Mouse (Mus musculus) forebrain, embryonic 14.5 days (tissue): ENCODE results near the gene Ak5. TPM values are rescaled to one million over a fixed set of nuclear protein-coding genes. Genes with fewer than 3 reads are reported as not detected.

Source experiments
- ATAC-seq: fragments of 200-750 bp; cut with Nextera tagmentation; 2 replicates; pipeline ENCODE4 v1.8.0; 2017; ENCODE audit warnings: mild to moderate bottlenecking, moderate library complexity
- DNase-seq: peaks from one replicate; pipeline ENCODE4 v3.0.0-alpha.2; 2015; ENCODE audit warnings: low spot score
- H3K27ac ChIP-seq: fragments of 300-500 bp; sonication (generic); 2 replicates; pipeline ENCODE4 v1.5.1; 2014; ENCODE audit warnings: low read depth, mild to moderate bottlenecking, control low read depth, low read length, moderate library complexity
- H3K27me3 ChIP-seq: fragments of 300-500 bp; sonication (generic); replicated peaks from 2 replicates; pipeline ENCODE4 v1.6.1; 2014; ENCODE audit warnings: low read length, control low read depth, mixed read lengths; ENCODE audit not compliant: control insufficient read depth, insufficient read depth
- H3K36me3 ChIP-seq: fragments of 300-500 bp; sonication (generic); 2 replicates; pipeline ENCODE4 v1.6.1; 2014; ENCODE audit warnings: low read length, control low read depth; ENCODE audit not compliant: control insufficient read depth, insufficient read depth
- H3K4me1 ChIP-seq: fragments of 300-500 bp; sonication (generic); 2 replicates; pipeline ENCODE4 v1.6.1; 2014; ENCODE audit warnings: antibody characterized with exemption, low read length, control low read depth; ENCODE audit not compliant: control insufficient read depth, insufficient read depth
- H3K4me2 ChIP-seq: fragments of 300-500 bp; sonication (generic); 2 replicates; pipeline ENCODE4 v1.6.1; 2014; ENCODE audit warnings: mild to moderate bottlenecking, control low read depth, low read length
- H3K4me3 ChIP-seq: fragments of 300-500 bp; sonication (generic); 2 replicates; pipeline ENCODE4 v1.5.1; 2014; ENCODE audit warnings: low read depth, low read length, control low read depth
- H3K9ac ChIP-seq: fragments of 300-500 bp; sonication (generic); 2 replicates; pipeline ENCODE4 v1.6.1; 2014; ENCODE audit warnings: mild to moderate bottlenecking, low read length, control low read depth, moderate library complexity
- H3K9me3 ChIP-seq: fragments of 300-500 bp; sonication (generic); replicated peaks from 2 replicates; pipeline ENCODE4 v1.6.1; 2016; ENCODE audit warnings: low read length, control low read depth, mixed read lengths; ENCODE audit not compliant: control insufficient read depth
- WGBS: fragments of 180-500 bp; shearing (Covaris S2); extraction: QIAGEN DNeasy Blood & Tissue Kit; methylation state at CpG from one replicate; pipeline ENCODE4 v1.1.7; 2014; 5-methylcytosine and 5-hydroxymethylcytosine counted together
- polyA plus RNA-seq: library from polyadenylated mRNA; unstranded; fragments of >200 nt; fragmentation: Nextera tagmentation; extraction: Ambion mirVana; gene quantifications from 2 replicates; pipeline ENCODE4 v1.2.1, GENCODE M21; 2014

Ak5 gene
- polyA plus RNA-seq, 1 experiment from 2014 or later, result 4.9 TPM

DNA sequence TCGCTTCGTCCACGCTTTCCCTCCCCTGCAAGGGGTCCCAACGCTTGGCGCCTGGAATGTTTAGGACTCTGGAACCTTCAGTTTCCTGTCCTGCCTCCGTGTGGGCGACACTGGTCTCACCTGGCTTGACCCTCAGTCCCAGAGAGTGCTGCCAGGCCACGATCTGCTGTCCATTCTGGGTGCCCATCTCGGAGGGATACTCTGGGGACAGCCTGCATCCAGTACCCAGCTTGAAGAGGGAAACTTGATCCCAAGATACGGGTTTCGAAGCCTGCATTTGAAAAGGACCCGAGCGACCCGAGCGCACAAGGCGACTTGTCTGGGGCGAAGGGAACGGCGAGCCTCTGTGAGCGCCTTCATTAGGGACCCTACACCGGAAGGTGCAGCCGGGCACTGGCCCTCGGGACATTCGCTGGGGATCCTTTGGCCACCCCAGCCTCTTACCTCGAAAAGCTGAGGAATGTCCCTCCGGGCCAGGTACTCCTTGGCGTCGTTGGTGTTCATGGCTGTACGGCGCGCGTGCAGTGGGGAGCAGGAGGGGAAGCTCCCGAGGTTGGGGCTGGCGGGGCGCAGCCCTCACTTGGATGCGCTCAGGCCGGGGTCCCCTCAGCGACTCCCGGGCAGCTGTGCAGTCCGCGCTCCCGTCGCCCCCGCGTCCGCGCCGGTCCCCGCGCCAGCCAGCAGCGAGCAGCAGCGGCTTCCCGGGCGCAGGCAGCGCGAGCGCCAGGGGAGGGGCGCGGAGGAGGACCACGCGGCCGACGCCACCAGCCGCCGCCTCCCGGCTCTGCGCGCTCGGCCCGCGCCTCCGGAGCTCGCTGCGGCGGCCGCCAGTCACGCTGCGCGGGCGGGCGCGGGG, 576 bp downstream of the Ak5 start:
- ATAC-seq, result peak; percentile 90
- peak; percentile 60 for DNase-seq

DNA sequence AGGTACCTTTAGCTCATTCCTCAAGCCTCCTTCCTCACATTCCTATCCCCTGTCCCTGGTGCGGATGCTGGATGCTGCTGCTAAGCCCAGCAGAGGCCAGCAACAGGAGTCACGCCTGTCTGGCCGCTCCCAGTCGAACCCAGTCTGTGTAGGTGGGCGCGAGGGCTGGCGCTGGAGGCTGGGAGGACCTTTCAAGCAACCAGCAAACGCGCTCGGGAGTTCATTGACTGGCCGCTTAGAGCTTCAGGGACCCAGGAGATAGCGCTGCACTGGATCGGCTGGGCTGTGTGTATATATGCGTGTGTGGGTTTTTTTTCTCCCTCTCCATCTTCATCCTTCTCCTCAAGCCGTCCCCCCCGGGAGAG, 1.2 kb downstream of the Ak5 start:
- WGBS, result under 1% methylated on average over 16 of the region's 16 CpGs
- Histone ChIP-seq H3K36me3 (no peaks in the 10 kb centered on the region), H3K4me2 (peak overlapping the region; percentile 95), H3K4me3 (peak overlapping the region; percentile 47), H3K4me1 (peaks cover 5% of the 10 kb centered on the region; the same call in 1 of the 2 replicates), H3K9me3 (no peaks in the 10 kb centered on the region), H3K9ac (peak overlapping the region; percentile 63), H3K27ac (no peak overlapping the region), H3K27me3 (peaks cover 14% of the 10 kb centered on the region; the same call in 1 of the 2 replicates)
- DNase-seq (peak; percentile 28), ATAC-seq (0 out of 2 replicates have a peak, but pooled peaks have one; percentile 19)

More for the DNA sequence above, 576 bp downstream of the Ak5 start:
- Histone ChIP-seq H3K27me3 (peaks cover 14% of the 10 kb centered on the region; the same call in 1 of the 2 replicates), H3K4me3 (peak overlapping the region; percentile 47), H3K4me1 (peaks cover 5% of the 10 kb centered on the region; the same call in 1 of the 2 replicates), H3K9ac (peak overlapping the region; percentile 63), H3K9me3 (no peaks in the 10 kb centered on the region), H3K36me3 (no peaks in the 10 kb centered on the region), H3K27ac (no peak overlapping the region), H3K4me2 (peak overlapping the region; percentile 95)
- 2% methylated on average over 53 of the region's 82 CpGs for WGBS

DNA sequence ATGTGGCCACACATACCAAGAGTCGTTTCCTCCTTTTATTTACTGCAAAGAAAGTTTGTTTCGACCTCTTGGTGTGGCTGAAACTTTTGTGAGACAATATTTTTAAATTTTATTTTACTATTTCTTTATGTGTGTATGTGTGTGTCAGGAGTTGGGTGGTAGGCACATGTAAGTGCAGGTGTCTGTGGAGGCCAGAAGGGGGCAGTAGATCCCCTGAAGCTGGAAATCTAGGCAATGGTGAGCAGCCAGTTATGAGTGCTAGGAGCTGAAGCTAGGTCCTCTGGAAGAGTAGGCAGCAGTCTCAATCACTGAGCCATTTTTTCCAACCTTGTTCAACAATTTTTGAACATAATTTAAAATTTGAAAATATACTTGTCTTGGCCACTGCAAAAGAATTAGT, 9.6 kb downstream of the Ak5 start:
- 87% methylated on average over 2 of the region's 2 CpGs for WGBS
- H3K4me1 ChIP-seq, result no peaks in the 10 kb centered on the region

DNA sequence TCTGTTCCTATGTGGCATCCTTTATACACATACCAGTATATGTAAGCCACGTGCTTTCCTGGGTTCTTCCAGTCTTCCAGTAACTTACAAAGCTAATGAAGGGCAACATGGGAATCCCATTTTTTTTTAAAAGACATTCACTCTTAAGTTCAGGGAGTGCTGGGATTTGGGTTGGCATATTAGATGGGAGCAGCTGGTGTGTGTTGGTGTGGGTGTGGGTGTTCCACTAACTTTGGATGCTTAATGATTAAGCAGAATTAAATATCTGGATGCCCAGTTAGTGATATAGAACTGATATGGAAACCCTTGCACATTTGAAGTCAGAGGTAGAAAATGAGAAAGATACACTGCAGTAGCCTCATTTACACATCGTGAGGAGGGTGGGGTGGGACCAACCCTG, 16.2 kb downstream of the Ak5 start:
- DNase-seq, result no peak
- Histone ChIP-seq H3K27ac (no peak overlapping the region), H3K4me2 (no peak overlapping the region), H3K4me1 (no peaks in the 10 kb centered on the region), H3K27me3 (no peaks in the 10 kb centered on the region), H3K4me3 (no peak overlapping the region), H3K9ac (no peak overlapping the region), H3K36me3 (no peaks in the 10 kb centered on the region), H3K9me3 (no peaks in the 10 kb centered on the region)
- no peak for ATAC-seq
- 78% methylated on average over 2 of the region's 2 CpGs for WGBS

More for the DNA sequence above, 9.6 kb downstream of the Ak5 start:
- Histone ChIP-seq H3K9me3 (no peaks in the 10 kb centered on the region), H3K36me3 (no peaks in the 10 kb centered on the region), H3K4me3 (no peak overlapping the region), H3K9ac (no peak overlapping the region), H3K4me2 (no peak overlapping the region), H3K27ac (no peak overlapping the region), H3K27me3 (no peaks in the 10 kb centered on the region)
- ATAC-seq (no peak), DNase-seq (no peak)

DNA sequence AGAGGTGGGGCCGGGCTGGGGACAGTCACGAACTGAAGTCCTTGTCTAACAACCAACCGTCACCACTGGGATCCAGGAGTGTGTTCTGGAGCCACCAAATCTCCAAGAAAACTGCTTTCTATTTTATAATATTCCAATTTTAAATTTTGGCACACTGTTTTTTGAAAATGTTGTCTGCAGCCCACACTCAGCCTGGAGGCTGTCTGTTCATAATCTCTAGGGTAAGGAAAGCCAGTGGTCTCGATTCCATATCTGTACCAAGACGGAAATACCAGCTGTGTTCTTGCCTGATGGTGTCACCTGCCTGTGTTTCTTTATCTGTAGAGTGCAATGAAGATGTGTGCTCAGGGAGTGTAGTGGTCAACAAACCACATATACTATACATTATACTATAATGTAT, 23.6 kb downstream of the Ak5 start:
- no peak for ATAC-seq
- no peaks in the 10 kb centered on the region for H3K4me1 ChIP-seq
- no peak overlapping the region for H3K27ac ChIP-seq

DNA sequence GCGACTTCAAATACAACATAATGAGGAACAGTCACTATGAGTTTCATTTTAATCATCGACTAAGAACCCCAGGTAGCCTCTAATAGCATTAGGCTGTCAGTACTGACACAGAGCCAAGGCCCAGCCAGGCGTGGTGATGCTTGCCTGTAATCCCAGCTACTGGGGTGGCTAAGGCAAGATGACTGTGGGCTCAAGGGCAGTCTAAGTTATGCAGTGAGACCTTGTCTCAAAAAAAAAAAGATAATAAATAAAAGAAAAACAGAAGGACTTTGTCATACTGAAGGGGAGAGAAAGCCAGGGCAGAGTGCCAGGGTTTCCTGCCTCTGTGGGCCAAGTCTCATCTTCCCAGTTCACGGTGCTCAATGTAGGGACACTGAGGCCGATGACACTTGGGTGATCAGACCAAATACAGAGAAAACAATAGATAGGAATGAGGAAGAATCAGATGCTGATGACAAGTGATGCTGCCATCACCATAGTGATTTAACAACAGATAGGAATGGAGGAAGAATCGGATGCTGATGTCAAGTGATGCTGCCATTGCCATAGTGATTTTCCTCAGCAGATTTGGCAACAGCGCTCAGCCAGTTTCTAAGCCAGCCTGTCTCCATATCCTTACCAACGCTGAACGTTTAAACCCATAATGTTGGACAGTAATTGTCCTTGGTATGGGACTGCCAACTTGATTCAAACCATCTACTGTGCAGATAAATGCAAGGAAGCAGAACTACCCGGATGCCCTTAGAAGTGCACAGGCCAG, 42.9 kb downstream of the Ak5 start:
- Histone ChIP-seq H3K27ac (no peak overlapping the region), H3K9me3 (no peaks in the 10 kb centered on the region), H3K4me1 (no peaks in the 10 kb centered on the region), H3K36me3 (no peaks in the 10 kb centered on the region), H3K4me3 (no peak overlapping the region), H3K9ac (no peak overlapping the region), H3K27me3 (no peaks in the 10 kb centered on the region), H3K4me2 (no peak overlapping the region)
- peak; percentile 57 for DNase-seq
- peak; percentile 42; the same call in 1 of the 2 replicates for ATAC-seq
- WGBS, result 60% methylated on average over 10 of the region's 10 CpGs

More for the DNA sequence above, 23.6 kb downstream of the Ak5 start:
- Histone ChIP-seq H3K4me3 (no peak overlapping the region), H3K27me3 (no peaks in the 10 kb centered on the region), H3K4me2 (no peak overlapping the region), H3K36me3 (no peaks in the 10 kb centered on the region), H3K9me3 (no peaks in the 10 kb centered on the region), H3K9ac (no peak overlapping the region)
- no peak for DNase-seq
- WGBS, result 89% methylated on average over 5 of the region's 5 CpGs

DNA sequence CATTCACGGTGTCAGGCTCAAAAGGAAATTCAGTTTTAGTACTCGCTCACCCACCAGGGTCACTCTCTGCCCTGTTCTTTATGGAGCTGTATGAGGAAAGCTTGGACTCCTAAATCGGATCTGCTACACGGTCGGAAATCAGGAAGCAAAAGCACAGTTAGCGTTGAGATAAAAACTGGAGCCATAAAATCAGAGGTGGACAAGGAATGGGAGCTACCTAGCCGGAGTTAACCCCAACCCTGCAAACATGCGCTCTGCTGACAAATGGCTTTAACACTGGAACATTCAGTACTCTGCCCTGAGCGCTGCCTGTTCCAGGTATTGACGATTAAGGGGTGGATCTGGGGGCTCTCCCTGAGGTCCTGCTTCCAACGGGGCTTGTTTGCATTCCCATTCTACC, 47.6 kb downstream of the Ak5 start:
- ATAC-seq (no peak), DNase-seq (no peak)
- WGBS, result 22% methylated on average over 11 of the region's 11 CpGs
- Histone ChIP-seq H3K4me1 (no peaks in the 10 kb centered on the region), H3K27ac (no peak overlapping the region), H3K27me3 (no peaks in the 10 kb centered on the region), H3K9ac (no peak overlapping the region), H3K4me3 (no peak overlapping the region), H3K4me2 (0 out of 2 replicates have a peak overlapping the region, but pooled peaks have one; percentile 14), H3K36me3 (no peaks in the 10 kb centered on the region), H3K9me3 (no peaks in the 10 kb centered on the region)

DNA sequence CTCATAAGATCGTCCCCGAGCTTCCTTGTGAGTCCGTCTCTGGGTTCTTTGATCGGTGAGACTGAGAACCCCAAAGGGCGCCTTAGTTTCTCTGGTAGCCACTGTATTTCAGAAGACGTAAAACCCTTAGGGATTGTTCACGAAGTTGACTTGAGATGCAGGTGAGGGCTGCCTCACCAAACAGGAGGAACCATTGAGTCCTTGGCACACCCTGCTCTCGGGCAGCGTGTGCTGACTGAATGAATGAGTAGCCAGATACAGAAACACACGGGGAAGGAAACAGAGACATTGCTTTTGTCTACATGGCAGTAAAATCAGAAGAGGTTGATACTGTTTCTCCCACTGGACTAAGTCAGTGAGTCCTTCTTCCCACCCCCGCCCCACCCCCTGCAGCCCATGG, 48.1 kb downstream of the Ak5 start:
- Histone ChIP-seq H3K27ac (no peak overlapping the region), H3K9ac (no peak overlapping the region), H3K4me3 (no peak overlapping the region), H3K4me1 (no peaks in the 10 kb centered on the region), H3K9me3 (no peaks in the 10 kb centered on the region), H3K27me3 (no peaks in the 10 kb centered on the region), H3K36me3 (no peaks in the 10 kb centered on the region), H3K4me2 (no peak overlapping the region)
- ATAC-seq, result no peak
- DNase-seq, result no peak
- WGBS, result 70% methylated on average over 11 of the region's 11 CpGs
